Mouse (Mus musculus): ENCODE measurements around the gene Gmcl1. TPM values are rescaled to one million over a fixed set of nuclear protein-coding genes. Genes with fewer than 3 reads are reported as not detected.
A peak's percentile ranks its signal among the peaks of the same experiment; 100 is the strongest.

Gene Gmcl1
- polyA plus RNA-seq, 1 experiment from 2014 or later, result 31.4 TPM

GRCm38 (mm10) chr6:86768186-86768776, 35.1 kb upstream of the Gmcl1 start:
- Histone ChIP-seq H3K4me2 (no peak overlapping the region), H3K9me3 (no peaks in the 10 kb centered on the region), H3K4me3 (replicated peaks) (no peak overlapping the region), H3K4me1 (no peaks in the 10 kb centered on the region), H3K9ac (no peak overlapping the region), H3K27me3 (replicated peaks) (no peaks in the 10 kb centered on the region), H3K27ac (no peak overlapping the region), H3K36me3 (no peaks in the 10 kb centered on the region)
- WGBS, result 74% methylated on average over 4 of the region's 4 CpGs
- ATAC-seq (ENCODE audit: insufficient read depth, low FRiP score, low read depth), result no peak

GRCm38 (mm10) chr6:86767465-86767864, 34.3 kb upstream of the Gmcl1 start:
- H3K36me3 ChIP-seq, result 0 out of 2 replicates have a peak, but pooled peaks cover under 1% of the 10 kb centered on the region
- H3K4me1 ChIP-seq, result no peaks in the 10 kb centered on the region
- ATAC-seq (ENCODE audit: insufficient read depth, low FRiP score, low read depth), result no peak
- no peak overlapping the region for H3K4me3 ChIP-seq (replicated peaks)
- 65% methylated on average over 3 of the region's 3 CpGs for WGBS
- no peak overlapping the region for H3K4me2 ChIP-seq
- no peaks in the 10 kb centered on the region for H3K27me3 ChIP-seq (replicated peaks)
- no peak overlapping the region for H3K9ac ChIP-seq
- H3K9me3 ChIP-seq, result no peaks in the 10 kb centered on the region
- peak overlapping the region; percentile 67; the same call in 1 of the 2 replicates for H3K27ac ChIP-seq

- no peak overlapping the region for H3K9ac ChIP-seq
- 59% methylated on average over 6 of the region's 6 CpGs for WGBS
- no peak overlapping the region for H3K4me2 ChIP-seq
- H3K9me3 ChIP-seq, result no peaks in the 10 kb centered on the region
- H3K4me1 ChIP-seq, result no peaks in the 10 kb centered on the region
- no peaks in the 10 kb centered on the region for H3K27me3 ChIP-seq (replicated peaks)
- H3K27ac ChIP-seq, result peak overlapping the region; percentile 85
- H3K36me3 ChIP-seq, result 0 out of 2 replicates have a peak, but pooled peaks cover 6% of the 10 kb centered on the region
- H3K4me3 ChIP-seq (replicated peaks), result no peak overlapping the region
- peak; percentile 91 for ATAC-seq (ENCODE audit: insufficient read depth, low FRiP score, low read depth)
Measured at GRCm38 (mm10) chr6:86765637-86766059, 32.5 kb upstream of the Gmcl1 start.

GRCm38 (mm10) chr6:86754105-86754863, 21.1 kb upstream of the Gmcl1 start:
- Histone ChIP-seq H3K4me3 (replicated peaks) (no peak overlapping the region), H3K27me3 (replicated peaks) (no peaks in the 10 kb centered on the region), H3K36me3 (peaks cover 4% of the 10 kb centered on the region; the same call in 1 of the 2 replicates), H3K9ac (no peak overlapping the region), H3K4me2 (no peak overlapping the region), H3K9me3 (no peaks in the 10 kb centered on the region), H3K4me1 (no peaks in the 10 kb centered on the region), H3K27ac (no peak overlapping the region)
- 77% methylated on average over 10 of the region's 10 CpGs for WGBS
- 0 out of 2 replicates have a peak, but pooled peaks have one; percentile 22 for ATAC-seq (ENCODE audit: insufficient read depth, low FRiP score, low read depth)

- ATAC-seq (ENCODE audit: insufficient read depth, low FRiP score, low read depth), result no peak
- Histone ChIP-seq H3K4me3 (replicated peaks) (no peak overlapping the region), H3K4me1 (no peaks in the 10 kb centered on the region), H3K36me3 (peaks cover 4% of the 10 kb centered on the region; the same call in 1 of the 2 replicates), H3K27ac (no peak overlapping the region), H3K27me3 (replicated peaks) (no peaks in the 10 kb centered on the region), H3K9ac (no peak overlapping the region), H3K9me3 (no peaks in the 10 kb centered on the region), H3K4me2 (no peak overlapping the region)
- 71% methylated on average over 5 of the region's 5 CpGs for WGBS
Measured at GRCm38 (mm10) chr6:86752843-86753485, 19.8 kb upstream of the Gmcl1 start.

GRCm38 (mm10) chr6:86750961-86751360, 17.8 kb upstream of the Gmcl1 start:
- no peak for ATAC-seq (ENCODE audit: insufficient read depth, low FRiP score, low read depth)
- Histone ChIP-seq H3K36me3 (peaks cover 4% of the 10 kb centered on the region; the same call in 1 of the 2 replicates), H3K27me3 (replicated peaks) (no peaks in the 10 kb centered on the region), H3K9me3 (no peaks in the 10 kb centered on the region), H3K9ac (no peak overlapping the region), H3K27ac (no peak overlapping the region), H3K4me1 (no peaks in the 10 kb centered on the region), H3K4me2 (no peak overlapping the region), H3K4me3 (replicated peaks) (no peak overlapping the region)
- WGBS, result 93% methylated on average over 4 of the region's 4 CpGs

GRCm38 (mm10) chr6:86749817-86750216, 16.6 kb upstream of the Gmcl1 start:
- no peak for ATAC-seq (ENCODE audit: insufficient read depth, low FRiP score, low read depth)
- no peaks in the 10 kb centered on the region for H3K9me3 ChIP-seq
- 59% methylated on average over 4 of the region's 4 CpGs for WGBS
- H3K27me3 ChIP-seq (replicated peaks), result no peaks in the 10 kb centered on the region
- no peak overlapping the region for H3K4me2 ChIP-seq
- H3K4me1 ChIP-seq, result no peaks in the 10 kb centered on the region
- H3K27ac ChIP-seq, result no peak overlapping the region
- H3K9ac ChIP-seq, result no peak overlapping the region
- H3K4me3 ChIP-seq (replicated peaks), result no peak overlapping the region
- H3K36me3 ChIP-seq, result no peaks in the 10 kb centered on the region

GRCm38 (mm10) chr6:86747171-86747570, 14.0 kb upstream of the Gmcl1 start:
- no peak overlapping the region for H3K4me2 ChIP-seq
- no peaks in the 10 kb centered on the region for H3K9me3 ChIP-seq
- H3K9ac ChIP-seq, result no peak overlapping the region
- no peak overlapping the region for H3K4me3 ChIP-seq (replicated peaks)
- no peak overlapping the region for H3K27ac ChIP-seq
- no peak for ATAC-seq (ENCODE audit: insufficient read depth, low FRiP score, low read depth)
- H3K36me3 ChIP-seq, result no peaks in the 10 kb centered on the region; the same call in 1 of the 2 replicates
- no peaks in the 10 kb centered on the region for H3K27me3 ChIP-seq (replicated peaks)
- no peaks in the 10 kb centered on the region for H3K4me1 ChIP-seq

- Histone ChIP-seq H3K4me3 (replicated peaks) (no peak overlapping the region), H3K9ac (no peak overlapping the region), H3K27ac (no peak overlapping the region), H3K9me3 (no peaks in the 10 kb centered on the region), H3K4me1 (no peaks in the 10 kb centered on the region), H3K27me3 (replicated peaks) (no peaks in the 10 kb centered on the region), H3K4me2 (no peak overlapping the region), H3K36me3 (peaks cover 5% of the 10 kb centered on the region)
- ATAC-seq (ENCODE audit: insufficient read depth, low FRiP score, low read depth), result no peak
- WGBS, result 31% methylated on average over 3 of the region's 3 CpGs
Measured at GRCm38 (mm10) chr6:86740652-86741051, 7.5 kb upstream of the Gmcl1 start.

GRCm38 (mm10) chr6:86736830-86737229, 3.6 kb upstream of the Gmcl1 start:
- no peaks in the 10 kb centered on the region for H3K9me3 ChIP-seq
- ATAC-seq (ENCODE audit: insufficient read depth, low FRiP score, low read depth), result no peak
- 62% methylated on average over 6 of the region's 6 CpGs for WGBS

GRCm38 (mm10) chr6:86736313-86736712, 3.1 kb upstream of the Gmcl1 start:
- Histone ChIP-seq H3K4me2 (no peak overlapping the region), H3K27ac (no peak overlapping the region), H3K9ac (no peak overlapping the region), H3K4me3 (replicated peaks) (no peak overlapping the region), H3K4me1 (0 out of 2 replicates have a peak, but pooled peaks cover 3% of the 10 kb centered on the region), H3K9me3 (no peaks in the 10 kb centered on the region), H3K27me3 (replicated peaks) (no peaks in the 10 kb centered on the region), H3K36me3 (no peaks in the 10 kb centered on the region)
- WGBS, result 79% methylated on average over 4 of the region's 4 CpGs
- no peak for ATAC-seq (ENCODE audit: insufficient read depth, low FRiP score, low read depth)

More at GRCm38 (mm10) chr6:86736830-86737229, 3.6 kb upstream of the Gmcl1 start:
- no peak overlapping the region for H3K4me2 ChIP-seq
- H3K9ac ChIP-seq, result no peak overlapping the region
- H3K27me3 ChIP-seq (replicated peaks), result no peaks in the 10 kb centered on the region
- H3K27ac ChIP-seq, result no peak overlapping the region
- H3K36me3 ChIP-seq, result peaks cover 3% of the 10 kb centered on the region; the same call in 1 of the 2 replicates
- 0 out of 2 replicates have a peak, but pooled peaks cover 3% of the 10 kb centered on the region for H3K4me1 ChIP-seq
- H3K4me3 ChIP-seq (replicated peaks), result no peak overlapping the region

Data from stomach, embryonic 15.5 days (tissue).